Comparison of ENCODE assay signal across 8 mouse cellular contexts in genomic region chr1:39902704-39903151, GRCm38 (mm10). TPM values are rescaled to one million over a fixed set of nuclear protein-coding genes. Genes with fewer than 3 reads are reported as not detected.
A peak's percentile ranks its signal among the peaks of the same experiment; 100 is the strongest.
DNase-seq lines count a peak whose midpoint lies in the region; ATAC-seq lines count a peak whose summit lies in the region.

No protein-coding gene starts in this region.

- H3K4me3 ChIP-seq in kidney, embryonic 16.5 days (ENCODE audit: low read length) = peak overlapping the region; percentile 92
- peak overlapping the region; percentile 95 for H3K4me3 ChIP-seq in embryonic facial prominence, embryonic 13.5 days
- peak overlapping the region; percentile 86 for H3K4me3 ChIP-seq in heart, embryonic 13.5 days
- peak overlapping the region; percentile 95 for H3K4me3 ChIP-seq in midbrain, embryonic 12.5 days

- H3K36me3 ChIP-seq in kidney, embryonic 16.5 days (ENCODE audit: insufficient read depth, low read length) = no peaks in the 10 kb centered on the region; the same call in 1 of the 2 replicates
- H3K36me3 ChIP-seq in embryonic facial prominence, embryonic 13.5 days = peaks cover 25% of the 10 kb centered on the region
- peaks cover 23% of the 10 kb centered on the region for H3K36me3 ChIP-seq in heart, embryonic 13.5 days
- H3K36me3 ChIP-seq in midbrain, embryonic 12.5 days = peaks cover 27% of the 10 kb centered on the region

- DNase-seq in kidney, postnatal 14 days = no peak
- peak; percentile 94 for DNase-seq in adipocyte (ENCODE audit: low spot score)
- DNase-seq in left cerebral cortex, postnatal 4 days = peak; percentile 53
- DNase-seq in yolk sac, embryonic 10.5 days (ENCODE audit: low spot score) = no peak

- H3K27ac ChIP-seq in kidney, embryonic 16.5 days (ENCODE audit: low read length) = peak overlapping the region; percentile 97
- H3K27ac ChIP-seq in embryonic facial prominence, embryonic 13.5 days = peak overlapping the region; percentile 98
- peak overlapping the region; percentile 97 for H3K27ac ChIP-seq in heart, embryonic 13.5 days (replicated peaks)
- peak overlapping the region; percentile 99 for H3K27ac ChIP-seq in midbrain, embryonic 12.5 days (replicated peaks)

- H3K9me3 ChIP-seq in kidney, embryonic 16.5 days (ENCODE audit: low read length) = no peaks in the 10 kb centered on the region
- H3K9me3 ChIP-seq in embryonic facial prominence, embryonic 13.5 days = no peaks in the 10 kb centered on the region
- H3K9me3 ChIP-seq in heart, embryonic 13.5 days = no peaks in the 10 kb centered on the region
- H3K9me3 ChIP-seq in midbrain, embryonic 12.5 days = no peaks in the 10 kb centered on the region

- H3K27me3 ChIP-seq in kidney, embryonic 16.5 days (ENCODE audit: insufficient read depth, low read length) = no peaks in the 10 kb centered on the region
- H3K27me3 ChIP-seq in embryonic facial prominence, embryonic 13.5 days = no peaks in the 10 kb centered on the region
- no peaks in the 10 kb centered on the region for H3K27me3 ChIP-seq in heart, embryonic 13.5 days (replicated peaks)
- H3K27me3 ChIP-seq in midbrain, embryonic 12.5 days = 0 out of 2 replicates have a peak, but pooled peaks cover 7% of the 10 kb centered on the region

- ATAC-seq in kidney, embryonic 16.5 days (ENCODE audit: low FRiP score, low TSS enrichment) = no peak
- ATAC-seq in embryonic facial prominence, embryonic 13.5 days (ENCODE audit: insufficient number of reproducible peaks, insufficient read depth, low FRiP score, low TSS enrichment, low read depth) = no peak
- no peak for ATAC-seq in heart, embryonic 13.5 days (ENCODE audit: extremely low read depth, insufficient number of reproducible peaks, low FRiP score, low TSS enrichment)
- ATAC-seq in midbrain, embryonic 12.5 days (ENCODE audit: low FRiP score, low read depth) = no peak; the same call in 1 of the 2 replicates

- peak overlapping the region; percentile 99 for H3K9ac ChIP-seq in kidney, embryonic 16.5 days (replicated peaks; ENCODE audit: low read length)
- H3K9ac ChIP-seq in embryonic facial prominence, embryonic 13.5 days = peak overlapping the region; percentile 100
- H3K9ac ChIP-seq in heart, embryonic 13.5 days = peak overlapping the region; percentile 95
- peak overlapping the region; percentile 100 for H3K9ac ChIP-seq in midbrain, embryonic 12.5 days (replicated peaks)

- H3K4me2 ChIP-seq in kidney, embryonic 16.5 days (replicated peaks; ENCODE audit: low read depth, low read length) = peak overlapping the region; percentile 73
- H3K4me2 ChIP-seq in embryonic facial prominence, embryonic 13.5 days = peak overlapping the region; percentile 82
- H3K4me2 ChIP-seq in heart, embryonic 13.5 days = peak overlapping the region; percentile 86
- H3K4me2 ChIP-seq in midbrain, embryonic 12.5 days (replicated peaks) = peak overlapping the region; percentile 83

- peaks cover 54% of the 10 kb centered on the region for H3K4me1 ChIP-seq in kidney, embryonic 16.5 days (ENCODE audit: insufficient read depth, low read length)
- peaks cover 52% of the 10 kb centered on the region for H3K4me1 ChIP-seq in embryonic facial prominence, embryonic 13.5 days
- H3K4me1 ChIP-seq in heart, embryonic 13.5 days = peaks cover 66% of the 10 kb centered on the region
- H3K4me1 ChIP-seq in midbrain, embryonic 12.5 days = peaks cover 66% of the 10 kb centered on the region

- intact Hi-C loops in left cerebral cortex, postnatal 4 days (cut with DNase I) = loop anchor here (5.0 to 10.0 kb wide), 2 partner anchors 140 to 472 kb away; no protein-coding TSS in a partner anchor

- WGBS in kidney, embryonic 16.5 days = 7% methylated on average over 3 of the region's 3 CpGs
- 4% methylated on average over 3 of the region's 3 CpGs for WGBS in embryonic facial prominence, embryonic 13.5 days
- 6% methylated on average over 3 of the region's 3 CpGs for WGBS in heart, embryonic 13.5 days
- 2% methylated on average over 3 of the region's 3 CpGs for WGBS in midbrain, embryonic 12.5 days

RNA-seq across cellular contexts. Expression of gene Map4k4, which starts 2.0 kb away (rescaled TPM):
- polyA plus RNA-seq in kidney, embryonic 16.5 days (2015; fragmentation: Nextera tagmentation; extraction: Ambion mirVana) = 14.3 and 20.2 TPM in 2 replicates
- polyA plus RNA-seq in embryonic facial prominence, embryonic 13.5 days (2015; fragmentation: Nextera tagmentation; extraction: Ambion mirVana) = 42.8 and 56.6 TPM in 2 replicates
- polyA plus RNA-seq in heart, embryonic 13.5 days (2015; fragmentation: Nextera tagmentation; extraction: Ambion mirVana) = 17.5 and 21.1 TPM in 2 replicates
- total RNA-seq in left cerebral cortex, postnatal 4 days (2021) = 100 to 1,000 TPM; 374 to 381 TPM
- 68.8 and 71.5 TPM in 2 replicates for polyA plus RNA-seq in midbrain, embryonic 12.5 days (2016; fragmentation: Nextera tagmentation; extraction: Ambion mirVana)

Comparison
In these comparisons a context has a peak if more than half of its experiments do, and no peak if none do; other contexts are left out.
1. DNase-seq: peak in adipocyte (single experiment) and left cerebral cortex, postnatal 4 days (single experiment); none in kidney, postnatal 14 days (single experiment) and yolk sac, embryonic 10.5 days (single experiment).
2. Peak in every context shown above with its lines, with median percentiles within 50 percentile points of each other: H3K27ac ChIP-seq, H3K4me2 ChIP-seq, H3K4me3 ChIP-seq and H3K9ac ChIP-seq.